ENCODE assay signal across 9 mouse cellular contexts in the genomic region with DNA sequence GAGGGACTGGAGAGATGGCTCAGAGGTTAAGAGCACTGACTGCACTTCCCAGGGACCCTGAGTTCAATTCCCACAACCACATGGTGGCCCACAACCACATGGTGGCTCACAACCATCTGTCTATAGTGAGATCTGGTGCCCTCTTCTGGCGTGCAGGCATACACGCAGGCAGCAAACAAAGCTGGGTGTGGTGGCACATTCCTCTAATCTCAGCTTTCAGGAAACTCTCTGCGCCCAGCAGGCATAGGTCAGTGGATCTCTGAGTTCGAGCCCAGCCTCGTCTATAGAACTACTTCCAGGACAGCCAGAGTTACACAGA. TPM values are rescaled to one million over a fixed set of nuclear protein-coding genes. Genes with fewer than 3 reads are reported as not detected.
A peak's percentile ranks its signal among the peaks of the same experiment; 100 is the strongest.
DNase-seq lines count a peak whose midpoint lies in the region; ATAC-seq and TF ChIP-seq lines count a peak whose summit lies in the region.
"Had no signal": no experiment of that assay in that cellular context is flagged by ENCODE, and none has a peak within 500 bp of the region (broad histone marks: within the 10 kb centered on the region; RNA-seq: fewer than 3 reads in every experiment).

No protein-coding gene starts in this region.

- intact Hi-C loops in gastrocnemius, postnatal 14 days (cut with DNase I; ENCODE audit: low total_unique reads) = no loop called here

- TF ChIP-seq CTCF in heart, postnatal 0 days (IDR thresholded peaks at IDR 0.05; ENCODE audit: low read depth) = peak; percentile 66

- H3K9ac ChIP-seq in heart, postnatal 0 days (replicated peaks; ENCODE audit: low read depth, low read length) = no peak overlapping the region
- H3K9ac ChIP-seq: lung, embryonic 15.5 days had no signal

- no peak overlapping the region for H3K27ac ChIP-seq in heart, postnatal 0 days (ENCODE audit: low read depth)
- H3K27ac ChIP-seq: lung, embryonic 15.5 days had no signal

- H3K4me3 ChIP-seq in heart, postnatal 0 days (ENCODE audit: low read depth, low read length) = no peak overlapping the region
- H3K4me3 ChIP-seq: lung, embryonic 15.5 days had no signal

- peak; percentile 53 for DNase-seq in gastrocnemius, postnatal 14 days
- DNase-seq in gastrocnemius, postnatal 25 days = no peak
- peak; percentile 72 for DNase-seq in CD4-positive helper T cell, adult 2 months (ENCODE audit: low read depth, low spot score)
- peak; percentile 62 to 66 for DNase-seq in adrenal gland, postnatal 36 days
- peak; percentile 50 for DNase-seq in heart, postnatal 0 days (ENCODE audit: low spot score)
- peak; percentile 55 to 65 for DNase-seq in lung, adult 18-20 months
- peak; percentile 41 to 48 for DNase-seq in spleen, postnatal 36 days (ENCODE audit: low spot score in 2 of 2)
- DNase-seq in layer of hippocampus, postnatal 36 days = no peak

- no peaks in the 10 kb centered on the region for H3K4me1 ChIP-seq in heart, postnatal 0 days (ENCODE audit: control insufficient read depth, insufficient read depth)

- no peaks in the 10 kb centered on the region for H3K36me3 ChIP-seq in heart, postnatal 0 days (replicated peaks; ENCODE audit: control insufficient read depth, insufficient read depth, low read length)
- H3K36me3 ChIP-seq: lung, embryonic 15.5 days had no signal

- TF ChIP-seq EP300 in heart, postnatal 0 days (IDR thresholded peaks at IDR 0.05; ENCODE audit: low read depth) = no peak

- WGBS in heart, postnatal 0 days = 35% methylated on average over 5 of the region's 5 CpGs

- no peaks in the 10 kb centered on the region for H3K27me3 ChIP-seq in heart, postnatal 0 days (ENCODE audit: control insufficient read depth, insufficient read depth, low read length)
- H3K27me3 ChIP-seq: lung, embryonic 15.5 days had no signal

- peak; percentile 48; the same call in 1 of the 2 replicates for ATAC-seq in heart, postnatal 0 days (ENCODE audit: insufficient read depth, low read depth)

- no peaks in the 10 kb centered on the region for H3K9me3 ChIP-seq in heart, postnatal 0 days (replicated peaks; ENCODE audit: control insufficient read depth, low read length)
- H3K9me3 ChIP-seq: lung, embryonic 15.5 days had no signal

- H3K4me2 ChIP-seq in heart, postnatal 0 days (ENCODE audit: low read depth, low read length) = no peak overlapping the region
- H3K4me2 ChIP-seq: lung, embryonic 15.5 days had no signal

RNA-seq across cellular contexts. Expression of gene Prrg2, which starts 5.5 kb away (rescaled TPM):
- 1 to 10 TPM; 7.2 to 7.6 TPM for total RNA-seq in gastrocnemius, postnatal 14 days (2021)
- total RNA-seq in gastrocnemius, postnatal 25 days (2021) = 1 to 10 TPM; 6.9 to 9.1 TPM
- 10 to 100 TPM; 18.1 to 20.5 TPM for total RNA-seq in adrenal gland, postnatal 36 days (2021)
- 8.3 and 22.0 TPM in 2 replicates for total RNA-seq in heart, postnatal 0 days (2014; rRNA removed; ENCODE audit: low replicate concordance)
- 12.4 and 13.3 TPM in 2 replicates for polyA plus RNA-seq in heart, postnatal 0 days (2015; fragmentation: Nextera tagmentation; extraction: Ambion mirVana)
- 1 to 10 TPM; 5.5 to 6.1 TPM for total RNA-seq in layer of hippocampus, postnatal 36 days (2021)

RNA-seq across cellular contexts. Expression of gene Nosip, which starts 5.7 kb away (rescaled TPM):
- 10 to 100 TPM; 34.3 to 35.2 TPM for total RNA-seq in gastrocnemius, postnatal 14 days (2021)
- total RNA-seq in gastrocnemius, postnatal 25 days (2021) = 10 to 100 TPM; 30.8 to 31.6 TPM
- total RNA-seq in adrenal gland, postnatal 36 days (2021) = 10 to 100 TPM; 50.5 to 65.3 TPM
- total RNA-seq in heart, postnatal 0 days (2014; rRNA removed; ENCODE audit: low replicate concordance) = 21.5 and 73.9 TPM in 2 replicates
- 38.2 and 43.7 TPM in 2 replicates for polyA plus RNA-seq in heart, postnatal 0 days (2015; fragmentation: Nextera tagmentation; extraction: Ambion mirVana)
- total RNA-seq in layer of hippocampus, postnatal 36 days (2021) = 10 to 100 TPM; 51.0 to 51.3 TPM

RNA-seq across cellular contexts. Expression of gene Prr12, which starts 15.3 kb away (rescaled TPM):
- total RNA-seq in gastrocnemius, postnatal 14 days (2021) = 10 to 100 TPM; 17.9 to 29.6 TPM
- 10 to 100 TPM; 14.1 to 16.1 TPM for total RNA-seq in gastrocnemius, postnatal 25 days (2021)
- total RNA-seq in adrenal gland, postnatal 36 days (2021) = 10 to 100 TPM; 47.7 to 59.7 TPM
- 5.4 and 12.5 TPM in 2 replicates for total RNA-seq in heart, postnatal 0 days (2014; rRNA removed; ENCODE audit: low replicate concordance)
- polyA plus RNA-seq in heart, postnatal 0 days (2015; fragmentation: Nextera tagmentation; extraction: Ambion mirVana) = 3.8 TPM in 2 replicates
- 10 to 100 TPM; 74.3 to 75.3 TPM for total RNA-seq in layer of hippocampus, postnatal 36 days (2021)

RNA-seq across cellular contexts. Expression of gene Rcn3, which starts 24.1 kb away (rescaled TPM):
- total RNA-seq in gastrocnemius, postnatal 14 days (2021) = 10 to 100 TPM; 57.2 to 80.5 TPM
- total RNA-seq in gastrocnemius, postnatal 25 days (2021) = 10 to 100 TPM; 24.0 to 32.8 TPM
- 10 to 100 TPM; 32.2 to 38.3 TPM for total RNA-seq in adrenal gland, postnatal 36 days (2021)
- 125 and 141 TPM in 2 replicates for total RNA-seq in heart, postnatal 0 days (2014; rRNA removed; ENCODE audit: low replicate concordance)
- polyA plus RNA-seq in heart, postnatal 0 days (2015; fragmentation: Nextera tagmentation; extraction: Ambion mirVana) = 100 and 108 TPM in 2 replicates
- 1 to 10 TPM; 6.2 to 6.9 TPM for total RNA-seq in layer of hippocampus, postnatal 36 days (2021)

RNA-seq across cellular contexts. Expression of gene Fcgrt, which starts 35.7 kb away (rescaled TPM):
- total RNA-seq in gastrocnemius, postnatal 14 days (2021) = 10 to 100 TPM; 62.5 to 64.4 TPM
- total RNA-seq in gastrocnemius, postnatal 25 days (2021) = 10 to 100 TPM; 40.3 to 54.5 TPM
- 100 to 1,000 TPM; 116 to 138 TPM for total RNA-seq in adrenal gland, postnatal 36 days (2021)
- 48.9 and 51.6 TPM in 2 replicates for total RNA-seq in heart, postnatal 0 days (2014; rRNA removed; ENCODE audit: low replicate concordance)
- polyA plus RNA-seq in heart, postnatal 0 days (2015; fragmentation: Nextera tagmentation; extraction: Ambion mirVana) = 59.5 and 67.9 TPM in 2 replicates
- 10 to 100 TPM; 16.7 to 18.5 TPM for total RNA-seq in layer of hippocampus, postnatal 36 days (2021)

Comparison
In these comparisons a context has a peak if more than half of its experiments do, and no peak if none do; other contexts are left out.
1. DNase-seq: peak in gastrocnemius, postnatal 14 days (single experiment), CD4-positive helper T cell, adult 2 months (single experiment), adrenal gland, postnatal 36 days (2 of 2), heart, postnatal 0 days (single experiment), lung, adult 18-20 months (2 of 2) and spleen, postnatal 36 days (2 of 2); none in gastrocnemius, postnatal 25 days (single experiment) and layer of hippocampus, postnatal 36 days (0 of 2).